Mouse (Mus musculus): ENCODE measurements at regions not wholly inside any gene's neighbourhood (a gene's known extent, or its start where the extent isn't known, plus 50 kb on each side); places are given as distances from the start of the nearest gene placed in this dataset.

DNA sequence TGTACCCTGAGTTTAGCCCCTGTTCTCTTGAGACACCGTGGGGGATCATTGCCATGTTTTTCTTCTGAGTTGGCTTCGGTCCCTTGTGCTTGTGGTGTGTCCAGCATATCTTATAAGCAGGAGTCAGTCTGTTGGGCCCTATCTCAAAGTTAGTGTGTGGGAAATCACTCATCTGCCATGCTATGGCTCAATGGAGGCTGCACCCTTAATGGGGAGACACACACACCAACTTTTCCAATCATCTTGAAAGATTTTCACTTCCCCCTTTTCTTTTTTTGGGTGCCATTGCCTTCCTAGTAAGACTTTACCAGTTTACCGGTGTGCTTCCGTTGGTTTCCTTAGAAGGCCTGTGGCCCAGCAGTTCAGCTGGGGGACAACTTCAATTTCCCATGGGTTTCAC lies 130.6 kb upstream of the Ado start:
- intact Hi-C loops (cut with DNase I), result no loop called here

DNA sequence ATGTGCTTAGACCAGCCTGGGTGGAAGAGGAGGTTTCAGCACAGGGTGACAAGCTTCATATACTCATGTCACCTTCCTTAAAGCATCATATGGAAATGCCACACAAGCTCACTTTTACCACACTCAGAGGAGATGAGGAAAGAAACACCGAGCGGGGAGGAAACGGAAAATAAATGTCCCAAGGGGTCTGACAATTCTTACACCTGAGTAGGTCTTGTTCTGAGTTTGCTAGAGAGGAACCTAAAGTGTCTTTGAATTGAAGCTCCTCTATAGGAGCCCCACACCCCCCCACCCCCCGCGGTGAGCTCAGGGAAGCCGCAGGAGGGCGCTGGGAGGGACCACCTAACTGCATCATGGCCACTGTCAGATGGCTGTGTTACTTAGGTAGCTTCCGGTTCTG lies 124.7 kb upstream of the Ado start:
- intact Hi-C loops (cut with DNase I), result no loop called here
- no peak for DNase-seq (ENCODE audit: low spot score)

More for the DNA sequence above, 130.6 kb upstream of the Ado start:
- DNase-seq (ENCODE audit: low spot score), result no peak

DNA sequence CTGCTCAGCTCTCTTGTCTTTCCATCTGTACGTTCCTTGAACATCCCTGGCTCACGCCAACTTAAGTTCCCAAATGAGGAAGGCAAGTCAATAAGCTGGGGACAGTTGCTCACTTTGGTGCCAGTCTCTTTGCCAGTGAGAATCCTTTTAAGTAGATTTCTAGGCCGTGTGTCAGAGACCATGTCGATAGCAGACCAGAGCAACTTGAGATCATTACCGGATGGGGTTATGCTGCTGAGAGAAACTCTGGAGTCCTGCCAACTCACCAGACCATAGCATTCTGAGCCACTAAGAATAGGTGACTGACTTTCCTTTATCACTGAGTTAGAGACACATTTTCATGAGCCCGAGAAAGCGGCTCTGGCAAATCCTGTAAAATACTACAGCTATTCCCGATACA lies 123.5 kb upstream of the Ado start:
- DNase-seq (ENCODE audit: low spot score), result no peak

DNA sequence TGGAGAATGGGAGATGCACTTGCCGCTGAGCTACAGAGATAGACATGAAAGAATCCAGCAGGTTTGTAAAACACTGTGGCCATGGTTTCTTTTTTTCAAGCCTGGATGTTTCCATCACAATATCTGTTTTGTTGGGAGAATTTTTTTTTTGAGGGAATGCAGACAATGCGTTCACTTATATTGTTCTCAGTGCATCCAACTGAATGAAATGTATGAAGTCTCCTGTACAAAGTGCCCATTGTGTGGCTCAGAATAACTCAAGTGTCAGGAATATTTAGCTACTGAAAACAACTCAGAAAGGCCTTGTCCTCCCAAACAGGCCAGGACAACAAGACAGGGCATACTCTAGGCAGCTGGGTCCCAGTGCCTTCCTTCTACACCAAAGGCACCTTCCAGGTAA lies 120.3 kb upstream of the Ado start:
- DNase-seq (ENCODE audit: low spot score), result no peak
- intact Hi-C loops (cut with DNase I), result no loop called here

More for the DNA sequence above, 123.5 kb upstream of the Ado start:
- intact Hi-C loops (cut with DNase I), result no loop called here

DNA sequence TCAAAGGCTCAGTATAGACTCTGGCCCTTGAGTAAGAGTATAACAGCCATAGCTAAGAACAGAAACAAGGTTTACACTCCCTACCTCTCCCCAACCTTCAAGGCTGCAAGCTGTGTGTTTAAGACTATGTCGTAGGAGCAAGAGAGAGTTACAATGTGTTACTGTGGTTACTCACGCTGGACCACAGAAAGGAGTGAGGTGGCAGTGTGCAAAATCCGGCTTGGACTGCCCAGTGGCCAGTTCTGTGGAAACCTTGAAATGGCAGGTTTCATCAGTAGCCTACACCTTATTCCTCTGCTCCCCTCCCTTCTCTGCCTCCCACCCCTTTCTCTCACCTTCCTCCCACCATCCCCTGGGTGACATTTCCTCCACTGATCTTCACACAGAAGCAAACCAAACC lies 114.3 kb upstream of the Ado start:
- intact Hi-C loops (cut with DNase I), result no loop called here
- no peak for DNase-seq (ENCODE audit: low spot score)

DNA sequence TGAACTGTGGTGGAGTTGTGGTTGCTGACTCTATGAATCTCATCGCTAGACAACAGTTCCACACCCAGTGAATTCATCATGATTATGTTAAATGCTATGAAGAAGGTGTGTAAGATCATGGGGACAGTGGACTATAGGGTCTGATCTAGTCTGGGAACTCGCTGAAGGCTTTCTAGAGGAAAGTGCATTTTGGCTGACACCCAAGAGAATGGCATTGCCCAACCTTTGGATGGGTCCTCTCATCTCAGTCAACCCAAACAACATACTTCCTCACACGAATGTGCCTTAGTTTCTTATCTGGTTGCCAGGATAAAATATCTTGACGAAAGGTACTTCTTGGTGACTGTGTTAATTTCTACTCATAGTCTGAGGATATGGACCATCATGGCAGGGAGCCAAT lies 112.9 kb upstream of the Ado start:
- DNase-seq (ENCODE audit: low spot score), result no peak

DNA sequence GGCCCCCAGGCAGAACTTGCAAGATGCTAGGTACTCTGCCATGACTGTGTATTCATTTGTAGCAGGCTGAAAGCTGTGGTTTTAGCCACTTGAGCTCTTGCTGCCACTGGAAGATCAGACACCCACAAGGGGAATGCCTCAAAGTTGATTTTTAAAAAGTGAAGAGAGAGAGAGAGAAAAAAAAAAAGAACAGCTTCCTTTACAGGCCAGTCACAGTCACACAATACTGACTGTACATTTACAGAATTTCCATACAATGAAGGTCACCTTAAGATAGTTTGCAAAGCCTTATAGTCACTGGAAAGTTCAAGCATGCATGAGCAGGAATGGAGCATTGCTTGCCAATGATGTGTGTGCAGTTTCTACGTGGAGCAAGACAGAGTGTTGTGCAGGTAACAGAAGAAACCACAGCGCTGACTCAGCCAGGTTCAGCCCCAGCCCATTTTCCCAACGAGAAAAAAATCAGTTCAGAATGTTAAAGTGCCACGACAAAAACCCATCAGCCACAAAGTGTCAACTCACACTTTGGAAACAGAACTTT lies 109.3 kb upstream of the Ado start:
- DNase-seq (ENCODE audit: low spot score), result no peak
- intact Hi-C loops (cut with DNase I), result no loop called here

More for the DNA sequence above, 112.9 kb upstream of the Ado start:
- intact Hi-C loops (cut with DNase I), result no loop called here

DNA sequence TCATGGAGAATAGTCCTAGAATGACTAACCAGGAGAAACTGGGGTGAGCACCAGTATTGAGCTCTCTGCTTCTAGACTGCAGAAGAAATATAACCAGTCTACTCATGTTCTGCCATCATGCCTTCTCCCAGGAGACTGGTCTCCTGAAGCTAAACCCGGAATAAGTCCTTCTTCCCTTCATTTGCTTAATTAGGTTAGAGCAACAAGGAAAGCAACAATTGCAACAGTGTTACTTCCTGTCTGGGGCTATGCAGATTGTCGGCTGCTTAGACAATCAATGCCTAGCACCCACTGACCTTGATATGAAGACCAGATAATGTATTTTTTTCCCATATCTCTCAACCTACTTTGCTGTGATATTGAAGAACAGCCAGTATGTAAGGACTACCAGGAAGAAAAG lies 108.5 kb upstream of the Ado start:
- intact Hi-C loops (cut with DNase I), result no loop called here
- no peak for DNase-seq (ENCODE audit: low spot score)

DNA sequence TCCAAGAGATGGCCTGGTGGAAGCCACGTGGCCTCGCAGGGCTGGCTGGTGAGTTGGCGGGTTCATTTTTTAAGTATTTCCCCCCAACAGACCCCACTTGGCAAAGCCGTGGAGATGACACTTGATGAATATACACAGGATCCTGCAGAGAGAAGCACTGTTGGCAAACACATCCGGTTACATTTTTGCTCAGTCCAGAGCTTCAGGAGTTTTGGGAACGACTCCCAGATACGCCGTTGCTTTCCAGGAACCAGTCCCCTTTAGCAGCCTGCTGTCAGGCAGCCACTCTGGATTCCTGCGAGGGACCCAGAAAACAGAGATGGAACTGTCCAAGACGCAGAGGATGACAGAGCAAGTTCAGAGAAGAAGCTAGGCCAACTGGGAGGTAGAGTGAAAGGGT lies 105.8 kb upstream of the Ado start:
- intact Hi-C loops (cut with DNase I), result no loop called here
- no peak for DNase-seq (ENCODE audit: low spot score)

DNA sequence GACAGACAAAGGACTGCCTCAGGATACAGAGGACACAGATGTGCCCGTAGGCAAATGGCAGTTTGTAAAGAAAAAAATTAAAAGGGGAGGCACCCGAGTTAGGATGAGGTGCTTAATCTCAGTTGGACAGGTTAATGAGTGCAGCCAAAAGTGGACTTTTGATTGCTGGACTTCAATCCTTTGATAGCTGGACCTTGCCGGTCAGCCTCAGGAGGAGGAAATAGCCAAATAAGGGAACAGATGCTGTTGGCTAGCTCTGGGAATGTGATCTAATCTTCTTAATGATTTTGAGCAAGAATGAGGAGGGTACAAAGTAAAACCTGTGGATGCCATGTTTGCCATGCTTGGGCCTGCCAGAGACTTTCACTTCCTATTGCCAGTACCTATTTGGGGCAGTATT lies 103.5 kb upstream of the Ado start:
- no peak for DNase-seq (ENCODE audit: low spot score)

DNA sequence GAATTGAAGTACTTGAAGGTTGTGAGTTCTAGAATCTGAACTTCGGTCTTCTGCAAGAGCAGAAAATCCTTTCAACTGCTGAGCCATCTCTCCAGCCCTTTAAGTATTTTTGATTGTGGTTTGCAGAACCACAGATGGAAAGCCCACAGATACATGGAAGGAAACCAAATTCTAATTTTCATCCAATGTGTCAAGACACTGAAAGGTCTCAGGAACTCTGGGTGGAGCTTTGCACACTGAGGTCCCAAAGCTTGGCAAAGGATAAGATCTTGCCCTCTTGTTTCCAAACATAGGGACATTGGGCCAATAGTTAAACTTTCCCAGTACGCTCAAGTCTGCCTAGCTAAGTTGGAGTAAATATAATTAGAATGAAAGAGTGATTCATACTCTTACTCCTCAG lies 102.6 kb upstream of the Ado start:
- intact Hi-C loops (cut with DNase I), result no loop called here

More for the DNA sequence above, 103.5 kb upstream of the Ado start:
- intact Hi-C loops (cut with DNase I), result no loop called here

DNA sequence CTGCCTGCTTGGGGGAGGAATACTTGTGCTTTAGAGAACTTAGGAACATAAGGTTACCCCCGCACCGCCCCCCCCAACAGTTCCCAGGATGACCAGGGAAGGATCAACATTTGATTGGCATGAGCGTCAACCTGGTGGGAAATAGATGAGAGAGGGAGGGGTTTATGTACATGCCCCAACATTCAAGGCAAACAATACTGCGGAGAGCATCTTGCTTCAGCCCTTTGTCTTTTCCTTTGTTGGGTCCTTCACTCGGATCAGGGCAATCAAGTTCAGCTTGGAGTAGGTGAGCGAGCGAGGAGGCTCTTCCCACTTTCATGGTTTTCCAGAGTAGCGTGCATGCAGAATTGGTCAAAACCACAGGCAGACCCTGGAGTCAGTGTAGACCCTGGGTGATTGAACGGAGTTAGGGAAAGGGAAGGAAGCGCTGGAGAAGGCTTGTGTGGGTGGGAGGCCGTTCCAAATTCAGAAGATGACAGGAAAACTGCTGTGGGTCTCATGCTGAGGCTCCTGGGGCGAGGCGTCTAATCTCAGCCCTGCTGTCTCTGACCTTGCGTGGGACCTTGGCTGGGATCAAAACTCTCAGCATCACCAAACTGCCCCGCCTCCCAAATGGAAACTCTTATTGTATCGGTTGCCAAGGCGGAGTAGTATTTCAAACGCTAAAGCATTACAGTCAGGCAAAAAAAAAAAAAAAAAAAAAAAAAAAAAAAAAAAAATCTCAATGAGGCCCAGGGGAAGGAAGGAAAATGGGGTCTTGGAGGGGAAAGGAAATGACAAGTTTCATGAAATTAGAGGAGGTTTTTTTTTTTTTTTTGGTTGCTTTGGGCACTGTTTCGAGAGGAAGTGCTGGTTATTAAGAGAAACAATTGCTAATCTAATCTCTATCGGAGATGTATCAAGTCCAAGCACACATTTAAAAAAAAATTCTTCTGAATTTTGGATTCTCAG lies 99.3 kb upstream of the Ado start:
- intact Hi-C loops (cut with DNase I), result loop anchor here (5.0 kb wide), 1 partner anchor 111 kb away; the partner anchor contains the start of gene Egr2
- peak; percentile 14 for DNase-seq (ENCODE audit: low spot score)

More for the DNA sequence above, 102.6 kb upstream of the Ado start:
- DNase-seq (ENCODE audit: low spot score), result no peak

DNA sequence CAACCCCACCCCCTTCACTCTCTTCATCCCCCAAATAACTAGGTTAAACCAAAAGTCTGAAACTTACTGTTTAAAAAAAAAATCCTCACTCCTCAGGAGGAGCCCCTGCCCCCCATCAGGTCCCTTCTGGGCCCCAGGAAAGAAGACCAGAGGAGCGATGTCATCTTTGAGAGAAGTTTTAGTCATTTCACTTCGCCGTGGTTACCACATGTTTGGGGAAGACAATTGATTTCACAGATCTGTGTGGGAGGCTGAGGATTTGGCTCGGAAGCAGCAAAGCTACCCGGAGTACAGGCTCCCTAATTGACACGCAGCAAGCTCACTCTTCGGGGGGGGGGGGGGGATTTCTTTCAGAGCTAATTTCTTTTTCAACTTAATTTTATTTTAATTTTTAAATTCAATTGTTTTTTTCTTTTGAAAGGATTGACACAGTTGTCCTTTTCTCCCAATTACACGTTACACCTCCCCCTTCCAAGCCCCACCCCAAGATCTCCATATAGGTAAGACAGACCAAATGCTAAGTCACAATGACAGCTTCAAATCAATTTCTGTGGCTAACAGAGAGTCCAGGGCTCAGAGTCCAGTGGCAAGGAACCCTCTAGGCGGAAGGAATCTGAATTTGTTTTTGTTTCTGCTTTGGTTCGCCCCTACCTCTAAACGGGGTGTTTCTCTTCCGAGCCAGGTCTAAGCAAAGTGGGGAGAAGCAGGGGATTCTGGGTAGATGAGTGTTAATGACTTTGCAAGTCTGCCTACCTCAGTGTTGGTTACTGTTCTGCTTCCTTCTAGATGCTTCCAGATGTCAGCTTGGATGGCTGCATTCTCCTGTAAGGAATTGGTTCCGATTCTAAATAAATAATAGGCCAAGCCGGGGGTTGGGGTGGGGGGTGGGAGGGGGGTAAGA lies 98.2 kb upstream of the Ado start:
- intact Hi-C loops (cut with DNase I), result loop anchor here (5.0 kb wide), 1 partner anchor 110 kb away; the partner anchor contains the start of gene Egr2
- no peak for DNase-seq (ENCODE audit: low spot score)

DNA sequence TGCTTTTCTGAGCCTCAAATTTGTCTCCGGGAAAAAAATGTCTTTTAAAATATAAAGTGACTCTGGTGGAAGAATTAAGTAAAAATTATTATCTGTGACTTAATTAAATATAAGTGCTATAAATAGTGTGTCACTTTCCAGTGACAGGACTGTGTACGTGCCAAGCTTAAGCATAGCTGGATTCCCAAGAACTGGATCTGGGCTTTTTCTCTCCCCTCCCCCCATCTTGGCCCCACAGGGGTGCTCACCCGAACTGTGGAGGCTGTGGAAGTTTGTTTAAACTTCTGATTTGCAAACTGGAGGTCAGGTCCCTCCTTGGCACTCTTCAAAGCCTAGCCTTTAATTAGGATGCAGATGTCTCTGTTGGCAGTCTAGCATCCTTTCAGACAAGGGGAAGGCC lies 97.1 kb upstream of the Ado start:
- intact Hi-C loops (cut with DNase I), result loop anchor here (5.0 kb wide), 1 partner anchor 109 kb away; the partner anchor contains the start of gene Egr2
- DNase-seq (ENCODE audit: low spot score), result no peak

DNA sequence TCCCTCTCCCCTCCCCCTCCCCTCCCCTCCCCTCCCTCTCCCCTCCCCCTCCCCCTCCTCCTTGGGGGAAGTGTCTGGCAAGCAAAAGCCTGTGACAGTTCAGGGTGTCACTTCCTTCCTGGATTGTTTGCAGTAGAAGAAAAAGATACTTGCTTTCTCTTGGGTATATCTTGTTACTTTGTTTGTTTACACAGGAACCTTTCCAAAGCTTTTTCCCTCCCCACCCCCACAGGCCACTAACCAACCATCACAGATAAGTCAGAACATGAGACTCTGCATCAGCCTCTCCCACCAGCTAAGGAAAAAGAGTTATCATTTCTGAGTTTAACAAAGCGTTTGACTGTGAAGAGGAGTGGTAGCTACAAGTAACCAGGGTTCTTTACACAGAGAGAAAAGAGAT lies 95.5 kb upstream of the Ado start:
- intact Hi-C loops (cut with DNase I), result no loop called here

DNA sequence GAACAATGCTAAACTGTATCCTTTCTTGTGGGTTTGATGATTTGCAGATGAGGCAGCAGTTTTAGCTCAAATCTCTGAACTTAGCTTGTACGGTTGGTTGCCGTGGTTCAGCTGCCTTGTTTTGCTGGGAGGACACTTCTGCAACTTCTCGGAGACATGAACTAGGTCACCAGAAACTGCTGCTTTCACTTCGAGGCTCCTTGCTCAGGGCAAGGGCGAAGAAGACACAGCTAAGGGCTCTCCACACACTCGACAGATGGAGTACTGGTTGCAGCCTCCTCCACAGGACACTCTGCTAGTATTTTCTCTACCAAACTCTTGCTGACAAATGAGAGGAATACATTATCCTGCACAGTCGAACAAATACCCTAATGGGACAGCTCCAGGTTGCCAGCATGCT lies 94.9 kb upstream of the Ado start:
- DNase-seq (ENCODE audit: low spot score), result no peak
- intact Hi-C loops (cut with DNase I), result no loop called here

More for the DNA sequence above, 95.5 kb upstream of the Ado start:
- peak; percentile 16 for DNase-seq (ENCODE audit: low spot score)

DNA sequence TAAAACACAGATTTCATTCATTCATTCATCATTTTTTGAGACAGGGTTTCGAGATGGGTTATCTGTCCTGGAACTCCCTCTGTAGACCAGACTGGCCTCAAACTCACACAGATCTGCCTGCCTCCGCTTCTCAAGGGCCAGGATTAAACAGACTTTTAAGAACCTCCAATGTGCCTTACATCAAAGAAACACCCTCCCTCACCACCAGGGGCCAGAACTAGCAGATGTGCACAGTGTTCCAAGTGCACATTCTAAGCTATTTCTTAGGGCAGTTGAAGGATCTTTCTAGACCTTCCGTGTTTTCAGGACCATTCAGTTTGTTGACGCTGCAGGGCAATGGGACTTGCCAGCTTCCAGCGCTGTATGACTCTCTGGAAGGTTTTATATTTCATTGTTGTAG lies 88.6 kb upstream of the Ado start:
- intact Hi-C loops (cut with DNase I), result no loop called here
- DNase-seq (ENCODE audit: low spot score), result no peak

DNA sequence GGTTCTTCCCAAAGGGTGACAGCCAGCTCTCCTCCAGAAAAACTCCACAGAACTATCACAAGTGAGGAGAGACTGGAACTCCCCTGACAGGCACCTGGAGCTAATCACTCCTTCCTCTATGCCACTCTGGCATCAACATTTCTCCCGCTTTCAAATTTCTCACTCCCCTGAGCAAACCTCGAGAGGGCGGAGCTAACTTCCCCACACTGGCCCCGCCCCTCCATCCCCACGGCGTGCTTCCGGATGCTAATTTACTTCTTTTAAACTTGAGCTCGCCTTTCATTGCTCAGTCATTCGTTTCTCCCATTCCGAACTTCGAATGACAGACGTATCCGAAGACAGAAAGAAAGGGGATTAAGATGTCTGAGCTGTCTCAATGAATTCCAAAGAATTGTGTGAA lies 87.8 kb upstream of the Ado start:
- no peak for DNase-seq (ENCODE audit: low spot score)
- intact Hi-C loops (cut with DNase I), result no loop called here

DNA sequence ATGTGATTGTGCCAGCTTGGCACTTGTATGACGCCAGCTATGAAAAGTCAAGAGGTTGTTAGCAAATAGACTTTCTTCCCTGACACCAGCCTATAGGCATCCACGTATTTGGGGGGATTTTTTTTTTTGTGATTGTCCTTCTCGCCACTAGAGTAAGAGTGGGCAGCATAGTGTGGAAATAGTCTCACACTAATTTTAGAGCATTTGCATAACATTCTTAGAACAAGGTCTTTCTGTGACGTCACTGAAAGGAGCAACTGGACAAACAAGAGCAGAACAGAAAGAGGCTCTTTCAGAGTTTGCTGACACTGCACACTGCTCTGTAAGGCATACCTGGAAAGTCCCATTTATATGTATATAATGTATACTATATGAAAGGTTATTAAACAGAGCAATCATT lies 86.0 kb upstream of the Ado start:
- intact Hi-C loops (cut with DNase I), result no loop called here
- no peak for DNase-seq (ENCODE audit: low spot score)

DNA sequence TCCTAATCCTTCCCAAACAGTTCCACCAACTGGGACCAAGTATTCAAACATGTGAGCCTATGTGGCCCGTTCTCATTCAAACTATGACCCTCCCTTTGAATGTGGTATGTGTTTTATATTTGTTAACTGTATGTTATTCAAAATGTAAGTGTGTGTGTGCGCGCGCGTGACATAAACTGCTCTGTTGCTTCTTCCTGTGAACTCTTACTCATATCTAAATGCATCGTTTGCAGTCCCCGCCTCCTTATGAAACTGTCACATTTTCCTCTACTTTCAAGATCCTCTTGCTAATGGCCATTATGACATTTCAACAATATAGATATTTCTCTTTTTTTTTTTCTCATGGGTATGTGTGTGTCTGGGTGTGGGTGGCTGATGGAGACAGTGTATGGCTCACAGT lies 84.3 kb upstream of the Ado start:
- no peak for DNase-seq (ENCODE audit: low spot score)
- intact Hi-C loops (cut with DNase I), result no loop called here
